Mouse (Mus musculus): ENCODE measurements around the gene Tmem211.

Gene Tmem211

GRCm38 (mm10) chr5:113249263-113249930 is 22.7 kb downstream of the Tmem211 start:
- in situ Hi-C loops (cut with MboI; ENCODE audit: low pct_unique_long_range_greater_than_20kb in 1 of 2, low sequenced_read_pairs in 2 of 2, unreplicated experiment in 1 of 2), result no loop called here

GRCm38 (mm10) chr5:113250806-113251205 is 24.1 kb downstream of the Tmem211 start:
- in situ Hi-C loops (cut with MboI; ENCODE audit: low pct_unique_long_range_greater_than_20kb in 1 of 2, low sequenced_read_pairs in 2 of 2, unreplicated experiment in 1 of 2), result no loop called here

DNA sequence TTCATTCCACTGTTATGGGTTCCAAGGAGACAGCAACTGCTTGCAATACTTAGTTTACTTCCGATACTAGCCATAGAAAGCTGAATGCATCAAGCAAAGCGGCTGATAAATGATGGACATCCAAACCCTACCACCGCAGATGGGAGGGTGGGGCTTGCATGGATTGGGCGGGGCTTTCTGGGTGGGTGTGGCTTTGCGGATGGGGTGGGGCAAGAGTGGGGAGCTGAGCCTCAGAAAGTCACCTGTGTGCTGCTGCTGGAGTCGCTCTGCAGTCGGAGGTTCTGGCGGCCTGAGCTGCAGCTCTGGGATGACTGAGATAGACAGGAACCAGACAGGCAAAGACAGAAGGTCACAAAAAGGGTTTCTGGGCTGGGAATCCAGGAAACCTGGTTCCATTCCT is 38.9 kb downstream of the Tmem211 start:
- in situ Hi-C loops (cut with MboI; ENCODE audit: low pct_unique_long_range_greater_than_20kb in 1 of 2, low sequenced_read_pairs in 2 of 2, unreplicated experiment in 1 of 2), result no loop called here

DNA sequence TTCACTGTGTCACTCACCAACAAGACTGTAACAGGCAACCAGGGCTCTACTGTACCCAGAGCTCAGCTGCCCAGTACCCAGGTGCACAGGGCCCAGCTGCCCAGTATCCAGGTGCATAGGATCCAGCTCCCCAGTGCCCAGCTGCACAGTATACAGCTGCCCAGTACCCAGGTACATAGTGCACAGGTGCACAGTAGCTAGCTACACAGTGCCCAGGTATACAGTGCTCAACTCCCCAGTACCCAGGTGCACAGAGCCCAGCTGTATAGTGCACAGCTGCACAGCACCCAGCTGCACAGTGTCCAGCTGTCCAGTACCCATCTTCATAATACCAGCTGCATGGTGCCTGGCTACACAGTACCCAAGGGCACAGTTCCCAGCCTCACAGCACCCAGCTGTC is 41.5 kb downstream of the Tmem211 start:
- in situ Hi-C loops (cut with MboI; ENCODE audit: low pct_unique_long_range_greater_than_20kb in 1 of 2, low sequenced_read_pairs in 2 of 2, unreplicated experiment in 1 of 2), result no loop called here

DNA sequence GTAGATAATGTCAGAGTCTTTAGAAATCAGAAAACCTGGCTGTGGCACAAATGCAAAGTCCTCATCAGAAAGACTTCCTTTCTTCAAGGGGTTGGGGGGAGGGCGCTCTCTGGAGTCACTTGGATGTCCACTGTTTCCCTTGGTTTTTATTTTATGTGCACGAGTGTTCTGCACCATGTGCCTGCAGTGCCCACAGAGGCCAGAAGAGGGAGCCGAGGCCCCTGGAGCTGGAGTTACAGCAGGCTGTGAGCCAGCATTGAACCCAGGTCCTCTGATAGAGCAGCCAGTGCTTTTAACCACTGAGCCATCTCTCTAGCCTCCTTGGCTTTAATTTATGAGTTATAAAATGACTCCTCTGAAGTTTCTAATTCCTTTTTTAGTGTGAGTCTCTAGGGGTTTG is 43.3 kb downstream of the Tmem211 start:
- in situ Hi-C loops (cut with MboI; ENCODE audit: low pct_unique_long_range_greater_than_20kb in 1 of 2, low sequenced_read_pairs in 2 of 2, unreplicated experiment in 1 of 2), result no loop called here

DNA sequence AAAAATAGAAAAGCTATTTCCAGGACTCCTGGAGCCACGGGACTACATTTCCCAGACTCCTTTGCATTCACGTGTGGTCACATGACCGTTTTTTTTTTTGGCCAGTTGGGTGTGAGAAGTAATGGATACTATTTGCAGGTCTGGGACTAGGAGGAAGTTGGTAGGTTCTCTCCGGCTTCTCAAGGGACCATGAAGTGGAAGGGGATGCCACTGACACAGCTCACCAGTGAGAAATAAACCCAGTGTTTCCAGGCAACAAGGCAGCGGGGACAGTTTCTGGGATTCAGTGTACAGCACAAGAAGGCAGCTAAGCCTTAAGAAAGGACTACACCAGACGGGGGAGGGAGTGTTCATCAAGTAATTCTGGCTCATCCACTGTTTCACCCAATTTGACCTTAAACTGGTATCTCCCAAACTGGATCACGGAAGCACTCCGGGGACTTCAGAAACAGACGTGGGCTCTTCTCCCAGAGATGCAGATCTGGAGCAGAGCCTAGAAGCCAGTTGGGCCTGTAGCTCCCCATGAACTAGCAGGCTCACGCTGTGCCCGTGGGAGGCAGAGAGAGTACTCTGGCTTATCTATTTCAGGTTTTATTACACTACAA is 44.6 kb downstream of the Tmem211 start:
- in situ Hi-C loops (cut with MboI; ENCODE audit: low pct_unique_long_range_greater_than_20kb in 1 of 2, low sequenced_read_pairs in 2 of 2, unreplicated experiment in 1 of 2), result no loop called here

DNA sequence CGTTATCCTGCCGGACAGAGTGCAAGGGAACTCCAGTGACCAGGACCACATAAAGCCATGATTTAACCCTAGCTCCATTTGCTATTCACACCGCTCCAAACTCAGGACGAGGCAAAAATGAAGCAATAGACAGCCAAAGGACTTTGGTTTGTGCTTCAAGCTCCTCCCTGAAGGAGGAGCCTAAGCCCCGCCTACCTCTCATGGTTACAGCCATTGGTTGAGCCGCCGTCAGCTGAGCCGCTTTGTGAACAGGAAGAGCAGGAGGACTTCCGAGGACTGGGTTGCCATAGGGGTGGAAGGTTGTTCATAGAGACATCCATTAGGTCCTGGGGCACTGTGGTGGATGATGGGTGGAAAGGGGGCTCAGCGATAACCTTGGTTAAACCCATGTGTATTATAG is 49.1 kb downstream of the Tmem211 start:
- in situ Hi-C loops (cut with MboI; ENCODE audit: low pct_unique_long_range_greater_than_20kb in 1 of 2, low sequenced_read_pairs in 2 of 2, unreplicated experiment in 1 of 2), result no loop called here

GRCm38 (mm10) chr5:113280138-113280856 is 53.6 kb downstream of the Tmem211 start:
- in situ Hi-C loops (cut with MboI; ENCODE audit: low pct_unique_long_range_greater_than_20kb in 1 of 2, low sequenced_read_pairs in 2 of 2, unreplicated experiment in 1 of 2), result loop anchor here in 1 of 2 experiments (10.0 kb wide), 1 partner anchor 275 kb away; no protein-coding TSS in a partner anchor

GRCm38 (mm10) chr5:113281557-113281956 is 54.8 kb downstream of the Tmem211 start:
- in situ Hi-C loops (cut with MboI; ENCODE audit: low pct_unique_long_range_greater_than_20kb in 1 of 2, low sequenced_read_pairs in 2 of 2, unreplicated experiment in 1 of 2), result loop anchor here in 1 of 2 experiments (10.0 kb wide), 1 partner anchor 273 kb away; no protein-coding TSS in a partner anchor

DNA sequence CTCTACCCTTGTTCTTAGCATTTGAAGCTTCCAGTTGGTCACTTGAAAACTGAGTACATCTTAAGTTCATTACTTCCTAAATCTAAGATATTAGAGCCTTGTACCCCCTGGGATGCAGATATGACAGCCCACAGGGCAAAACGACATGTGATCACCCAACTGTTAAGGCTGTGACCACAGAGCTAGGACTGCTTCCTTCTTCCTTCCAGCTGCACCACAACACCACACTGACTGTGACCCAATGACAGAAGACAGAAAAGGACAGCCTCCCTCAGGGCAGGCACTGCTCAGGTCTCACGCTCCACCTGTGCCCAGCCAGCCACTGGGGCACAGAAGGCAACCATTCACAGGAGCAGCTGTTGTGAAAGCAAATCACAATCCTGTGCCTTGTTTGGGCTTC is 57.0 kb downstream of the Tmem211 start:
- in situ Hi-C loops (cut with MboI; ENCODE audit: low pct_unique_long_range_greater_than_20kb in 1 of 2, low sequenced_read_pairs in 2 of 2, unreplicated experiment in 1 of 2), result loop anchor here in 1 of 2 experiments (10.0 kb wide), 1 partner anchor 271 kb away; no protein-coding TSS in a partner anchor

DNA sequence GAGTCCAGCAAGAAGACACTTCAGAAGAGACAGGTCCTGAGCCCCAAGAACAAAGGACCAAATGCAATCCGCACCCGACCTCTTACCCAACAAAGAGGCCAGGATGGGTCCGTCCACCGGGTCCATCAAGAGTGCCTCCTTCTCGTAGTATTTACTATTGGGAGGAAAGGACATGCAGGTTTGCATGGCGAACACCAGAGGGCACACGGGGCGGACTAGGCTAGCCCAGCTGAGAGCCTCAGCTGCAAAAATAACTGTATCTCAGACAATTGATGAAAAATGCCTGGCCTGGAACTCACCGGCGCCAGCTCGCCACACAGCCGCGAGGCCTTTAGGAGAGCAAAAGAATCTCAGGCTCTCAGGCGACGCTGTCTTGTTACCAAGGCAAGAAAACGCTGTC is 58.8 kb downstream of the Tmem211 start:
- in situ Hi-C loops (cut with MboI; ENCODE audit: low pct_unique_long_range_greater_than_20kb in 1 of 2, low sequenced_read_pairs in 2 of 2, unreplicated experiment in 1 of 2), result loop anchor here in 1 of 2 experiments (10.0 kb wide), 1 partner anchor 269 kb away; no protein-coding TSS in a partner anchor

GRCm38 (mm10) chr5:113286048-113286447 is 59.3 kb downstream of the Tmem211 start:
- in situ Hi-C loops (cut with MboI; ENCODE audit: low pct_unique_long_range_greater_than_20kb in 1 of 2, low sequenced_read_pairs in 2 of 2, unreplicated experiment in 1 of 2), result loop anchor here in 1 of 2 experiments (10.0 kb wide), 1 partner anchor 269 kb away; no protein-coding TSS in a partner anchor

DNA sequence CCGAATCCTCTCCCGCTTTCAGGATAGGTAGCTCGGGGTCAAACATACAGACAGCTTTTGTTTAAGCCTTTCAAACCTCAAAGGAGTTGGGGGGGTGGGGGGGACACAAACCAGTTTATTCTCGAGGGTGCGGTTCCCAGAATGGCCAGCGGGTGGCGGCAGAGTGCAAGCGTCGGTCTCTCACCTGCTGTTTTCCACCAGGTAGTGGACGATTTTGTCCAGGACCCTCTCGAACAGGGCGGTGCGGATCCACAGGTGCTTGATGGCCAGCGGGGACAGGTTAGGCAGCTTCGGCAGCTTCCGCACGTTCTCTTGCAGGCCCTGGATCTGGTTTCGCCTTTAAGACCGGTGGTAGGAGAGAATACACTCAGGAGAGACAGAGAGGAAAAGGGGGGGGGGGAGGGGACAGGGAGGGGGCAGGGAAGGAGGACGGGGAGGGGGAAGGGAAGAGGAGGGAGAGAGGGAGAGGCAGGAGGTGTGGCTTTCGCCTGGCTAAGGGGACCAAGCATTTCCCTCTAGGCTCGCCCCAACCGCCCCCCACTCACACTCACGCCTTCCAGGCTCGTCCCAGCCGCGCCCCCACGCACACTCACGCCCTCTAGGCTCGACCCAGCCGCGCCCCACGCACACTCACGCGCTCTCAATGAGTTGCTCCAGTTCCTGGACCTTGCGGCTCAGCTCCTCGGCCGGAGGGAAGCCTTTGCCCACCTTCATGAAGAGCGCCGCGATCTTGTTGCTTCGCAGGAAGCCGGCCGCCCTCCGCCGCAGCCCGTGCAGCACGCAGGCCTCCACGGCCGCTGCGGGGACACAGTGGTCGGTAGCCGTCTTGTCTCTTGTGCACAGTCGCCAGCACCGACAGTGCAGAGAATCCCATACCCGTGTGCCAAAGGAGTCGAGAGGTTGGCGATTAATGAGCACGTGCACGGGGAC is 60.1 kb downstream of the Tmem211 start:
- in situ Hi-C loops (cut with MboI; ENCODE audit: low pct_unique_long_range_greater_than_20kb in 1 of 2, low sequenced_read_pairs in 2 of 2, unreplicated experiment in 1 of 2), result loop anchor here in 1 of 2 experiments (10.0 kb wide), 1 partner anchor 268 kb away; no protein-coding TSS in a partner anchor

GRCm38 (mm10) chr5:113287762-113288161 is 61.1 kb downstream of the Tmem211 start:
- in situ Hi-C loops (cut with MboI; ENCODE audit: low pct_unique_long_range_greater_than_20kb in 1 of 2, low sequenced_read_pairs in 2 of 2, unreplicated experiment in 1 of 2), result loop anchor here in 1 of 2 experiments (10.0 kb wide), 1 partner anchor 267 kb away; no protein-coding TSS in a partner anchor

DNA sequence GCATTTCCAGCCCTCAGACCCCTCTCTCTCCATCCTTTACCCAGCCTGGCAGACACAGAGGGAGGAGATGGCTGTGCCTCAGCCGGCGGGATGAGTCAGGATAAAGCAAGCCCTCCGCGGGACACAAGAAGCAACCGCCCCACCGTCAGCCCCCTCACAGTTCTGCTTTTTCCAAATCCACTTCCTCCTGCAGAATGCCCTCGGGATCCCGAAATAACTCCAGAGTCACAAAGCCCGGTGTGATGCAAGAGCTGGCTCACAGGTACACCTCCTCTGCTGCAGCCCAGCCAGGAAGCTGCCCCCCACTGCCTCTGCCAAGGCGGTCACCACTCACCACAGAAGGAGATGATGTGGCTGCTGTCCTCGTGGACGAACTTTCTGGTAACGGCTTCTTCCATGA is 61.8 kb downstream of the Tmem211 start:
- in situ Hi-C loops (cut with MboI; ENCODE audit: low pct_unique_long_range_greater_than_20kb in 1 of 2, low sequenced_read_pairs in 2 of 2, unreplicated experiment in 1 of 2), result loop anchor here in 1 of 2 experiments (10.0 kb wide), 1 partner anchor 266 kb away; no protein-coding TSS in a partner anchor
